Mouse (Mus musculus) left cerebral cortex, postnatal 36 days (tissue): ENCODE measurements around the gene Ube2n. TPM values are rescaled to one million over a fixed set of nuclear protein-coding genes. Genes with fewer than 3 reads are reported as not detected.
"Not testable (repeated sequence)": the region's sequence is repeated elsewhere in the genome, so short reads cannot be mapped to it uniquely, and the experiment has no call there.

Experiments
- DNase-seq, 2 experiments: peaks; one replicate each; pipeline ENCODE4 v3.0.0; 2021 to 2022; ENCODE audit warnings: low spot score in 2 of 2, mixed read lengths in 1 of 2
- intact Hi-C: fragments of 180-260 bp; cut with DNase I; formaldehyde crosslinking; loops from one replicate; pipeline ENCODE4 v1.15.1; 2025
- total RNA-seq, 2 experiments: library from RNA; stranded (reverse); gene quantifications; 2 replicates each; pipeline ENCODE4 v1.2.3; 2021

Gene Ube2n
- total RNA-seq, 2 experiments from 2014 or later = 191 to 196 TPM

GRCm38 (mm10) chr10:95517656-95518055, 2.7 kb downstream of the Ube2n start:
- no peak for DNase-seq
- intact Hi-C loops = no loop called here

GRCm38 (mm10) chr10:95525037-95525675, 10.2 kb downstream of the Ube2n start:
- intact Hi-C loops = no loop called here
- no peak for DNase-seq

GRCm38 (mm10) chr10:95525871-95526270, 10.9 kb downstream of the Ube2n start:
- no peak for DNase-seq
- intact Hi-C loops = no loop called here

- intact Hi-C loops = no loop called here
- no peak for DNase-seq
Observed at GRCm38 (mm10) chr10:95526495-95527122, 11.7 kb downstream of the Ube2n start.

- intact Hi-C loops = no loop called here
Observed at GRCm38 (mm10) chr10:95530551-95531121, 15.7 kb downstream of the Ube2n start.

GRCm38 (mm10) chr10:95532916-95533315, 18.0 kb downstream of the Ube2n start:
- intact Hi-C loops = no loop called here
- no peak for DNase-seq

More at GRCm38 (mm10) chr10:95530551-95531121, 15.7 kb downstream of the Ube2n start:
- no peak for DNase-seq

- intact Hi-C loops = no loop called here
- no peak for DNase-seq
Observed at GRCm38 (mm10) chr10:95533382-95533781, 18.4 kb downstream of the Ube2n start.

GRCm38 (mm10) chr10:95535399-95536221, 20.7 kb downstream of the Ube2n start:
- intact Hi-C loops = no loop called here

GRCm38 (mm10) chr10:95536222-95536541, 21.2 kb downstream of the Ube2n start:
- DNase-seq = no peak
- intact Hi-C loops = no loop called here

More at GRCm38 (mm10) chr10:95535399-95536221, 20.7 kb downstream of the Ube2n start:
- DNase-seq = no peak

- intact Hi-C loops = no loop called here
- DNase-seq = no peak
Observed at GRCm38 (mm10) chr10:95539260-95539659, 24.3 kb downstream of the Ube2n start.

GRCm38 (mm10) chr10:95539841-95540240, 24.9 kb downstream of the Ube2n start:
- DNase-seq = no peak
- intact Hi-C loops = no loop called here

GRCm38 (mm10) chr10:95542916-95543315, 28.0 kb downstream of the Ube2n start:
- no peak for DNase-seq
- intact Hi-C loops = no loop called here

GRCm38 (mm10) chr10:95543377-95543776, 28.4 kb downstream of the Ube2n start:
- no peak for DNase-seq
- intact Hi-C loops = no loop called here

- intact Hi-C loops = no loop called here
- no peak for DNase-seq
Observed at GRCm38 (mm10) chr10:95544004-95544403, 29.1 kb downstream of the Ube2n start.

- intact Hi-C loops = no loop called here
- DNase-seq = no peak
Observed at GRCm38 (mm10) chr10:95544651-95545050, 29.7 kb downstream of the Ube2n start.

GRCm38 (mm10) chr10:95545051-95545450, 30.1 kb downstream of the Ube2n start:
- DNase-seq = no peak
- intact Hi-C loops = no loop called here

- no peak for DNase-seq
- intact Hi-C loops = no loop called here
Observed at GRCm38 (mm10) chr10:95546178-95546577, 31.2 kb downstream of the Ube2n start.

GRCm38 (mm10) chr10:95548154-95548826, 33.3 kb downstream of the Ube2n start:
- intact Hi-C loops = no loop called here
- DNase-seq = no peak

GRCm38 (mm10) chr10:95549080-95549479, 34.1 kb downstream of the Ube2n start:
- DNase-seq, intact Hi-C loops: not testable (repeated sequence)

GRCm38 (mm10) chr10:95550506-95550905, 35.6 kb downstream of the Ube2n start:
- no peak for DNase-seq

More at GRCm38 (mm10) chr10:95550506-95550905, 35.6 kb downstream of the Ube2n start:
- intact Hi-C loops = loop anchor here (2.0 kb wide), 1 partner anchor 484 kb away; no protein-coding TSS in a partner anchor
